Mouse (Mus musculus) bone marrow, adult 2 months (tissue): ENCODE results near the gene Sv2c. TPM values are rescaled to one million over a fixed set of nuclear protein-coding genes. Genes with fewer than 3 reads are reported as not detected.
"Not testable (repeated sequence)": the region's sequence is repeated elsewhere in the genome, so short reads cannot be mapped to it uniquely, and the experiment has no call there.

ENCODE experiments used
- H3K27ac ChIP-seq: fragments of 200-500 bp; 2 replicates; pipeline ENCODE4 v1.5.1; 2012; ENCODE audit warnings: low read depth, mild to moderate bottlenecking, control low read depth, inconsistent platforms, low read length; ENCODE audit not compliant: control insufficient read depth, poor library complexity, insufficient read depth
- H3K4me1 ChIP-seq: fragments of 200-500 bp; 2 replicates; pipeline ENCODE4 v1.6.1; 2011; ENCODE audit warnings: low read length; ENCODE audit not compliant: control insufficient read depth, insufficient read depth
- H3K4me3 ChIP-seq: fragments of 200-500 bp; replicated peaks from 2 replicates; pipeline ENCODE3; 2011; ENCODE audit warnings: mild to moderate bottlenecking, low read depth, low read length, control low read depth; ENCODE audit not compliant: control insufficient read depth
- CTCF ChIP-seq: fragments of 200-500 bp; IDR thresholded peaks from 2 replicates; pipeline ENCODE4 v1.5.1; 2011; ENCODE audit warnings: low read length, control low read depth; ENCODE audit not compliant: control insufficient read depth, insufficient read depth
- POLR2A ChIP-seq: fragments of 200-500 bp; IDR thresholded peaks from 2 replicates; pipeline ENCODE4 v1.6.1; 2011; ENCODE audit warnings: low read depth, mild to moderate bottlenecking, control low read depth, low read length, borderline replicate concordance; ENCODE audit not compliant: control insufficient read depth
- WGBS: fragments of 180-500 bp; shearing (Covaris S2); methylation state at CpG from one replicate; pipeline ENCODE4 v1.1.7; 2018; 5-methylcytosine and 5-hydroxymethylcytosine counted together
- polyA plus RNA-seq: library from polyadenylated mRNA; stranded (reverse); fragments of >200 nt; gene quantifications from 2 replicates; pipeline ENCODE4 v1.2.4, GENCODE M21; 2011; ENCODE audit warnings: low replicate concordance; ENCODE audit not compliant: missing spikeins, insufficient read depth, insufficient read length

Sv2c gene
- polyA plus RNA-seq, 1 experiment = not detected

DNA sequence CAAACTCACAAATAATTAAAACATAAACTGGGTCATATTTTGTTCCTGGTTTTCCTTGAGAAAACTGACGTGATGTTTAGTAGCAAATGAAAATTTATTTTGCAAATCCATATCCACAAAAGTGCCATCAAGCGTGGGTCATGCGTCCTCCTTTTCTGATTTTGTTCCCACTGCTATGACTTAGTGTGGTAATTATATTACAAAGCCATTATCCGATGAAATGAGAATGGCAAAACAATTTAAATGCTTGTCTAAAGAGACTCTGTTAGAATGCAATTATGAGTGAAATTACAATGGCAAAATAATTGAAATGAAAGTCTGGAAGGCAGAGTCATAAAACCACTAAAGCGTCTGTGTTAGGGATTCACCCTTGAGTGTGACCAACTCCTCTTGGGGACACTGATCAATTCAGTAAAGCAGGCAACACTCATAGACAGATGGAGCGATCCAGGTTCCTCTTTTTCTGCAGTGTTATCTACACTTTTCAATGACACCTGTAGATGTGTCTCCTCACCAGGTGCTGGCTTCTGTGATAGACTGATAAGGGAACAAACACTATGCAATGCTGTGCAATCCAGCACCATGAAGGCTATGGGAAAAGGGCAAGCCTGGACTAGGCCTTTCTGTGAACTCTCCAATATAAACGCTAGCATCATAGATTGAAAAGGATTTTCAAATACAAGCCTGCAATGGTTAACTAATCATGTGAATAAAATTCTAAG lies 46.6 kb downstream of the Sv2c start:
- Histone ChIP-seq H3K27ac (no peak overlapping the region), H3K4me1 (no peaks in the 10 kb centered on the region), H3K4me3 (no peak overlapping the region)
- TF ChIP-seq POLR2A = no peak
- no peak for TF ChIP-seq CTCF
- 78% methylated on average over 7 of the region's 7 CpGs for WGBS

DNA sequence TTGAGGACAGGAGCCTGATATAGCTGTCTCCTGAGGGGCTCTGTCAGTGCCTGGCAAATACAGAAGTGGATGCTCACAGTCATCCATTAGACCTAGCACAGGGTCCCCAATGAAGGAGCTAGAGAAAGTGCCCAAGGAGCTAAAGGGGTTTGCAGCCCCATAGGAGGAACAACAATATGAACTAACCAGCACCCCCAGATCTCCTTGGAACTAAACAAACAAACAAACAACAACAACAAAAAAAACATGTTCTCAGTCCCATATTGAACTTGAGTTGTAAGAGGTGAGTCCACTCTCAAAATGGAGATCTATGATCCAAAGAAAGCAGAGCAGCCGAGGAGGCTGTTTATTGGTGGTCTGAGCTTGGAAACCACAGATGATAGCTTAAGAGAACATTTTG lies 50.6 kb downstream of the Sv2c start, which contains the start of gene Gm17190:
Gm17190 (plus strand) TSS at position 301 of the 400 bp plus-strand sequence.
- 73% methylated on average over 1 of the region's 1 CpGs for WGBS
- H3K4me3 ChIP-seq, H3K27ac ChIP-seq: not testable (repeated sequence)

DNA sequence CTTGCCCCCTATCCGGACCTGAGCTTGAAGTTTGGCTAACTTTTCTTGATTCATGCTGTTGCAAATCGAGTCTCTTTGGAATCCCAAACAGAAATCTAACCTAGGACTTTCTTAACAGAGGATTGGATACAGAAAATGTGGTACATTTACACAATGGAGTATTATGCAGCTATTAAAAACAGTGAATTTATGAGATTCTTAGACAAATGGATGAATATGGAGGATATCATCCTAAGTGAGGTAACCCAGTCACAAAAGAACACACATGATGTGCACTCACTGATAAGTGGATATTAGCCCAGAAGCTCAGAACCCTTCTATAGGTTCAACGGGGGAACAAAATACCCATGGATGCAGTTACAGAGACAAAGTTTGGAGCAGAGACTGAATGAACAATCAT lies 51.1 kb downstream of the Sv2c start, which contains the start of gene Gm20075:
Gm20075 (minus strand) TSS at position 101 of the 400 bp plus-strand sequence.
- H3K27ac ChIP-seq, H3K4me1 ChIP-seq: not testable (repeated sequence)

More for the DNA sequence above, 50.6 kb downstream of the Sv2c start, which contains the start of gene Gm17190:
- H3K4me1 ChIP-seq = not testable (repeated sequence)

DNA sequence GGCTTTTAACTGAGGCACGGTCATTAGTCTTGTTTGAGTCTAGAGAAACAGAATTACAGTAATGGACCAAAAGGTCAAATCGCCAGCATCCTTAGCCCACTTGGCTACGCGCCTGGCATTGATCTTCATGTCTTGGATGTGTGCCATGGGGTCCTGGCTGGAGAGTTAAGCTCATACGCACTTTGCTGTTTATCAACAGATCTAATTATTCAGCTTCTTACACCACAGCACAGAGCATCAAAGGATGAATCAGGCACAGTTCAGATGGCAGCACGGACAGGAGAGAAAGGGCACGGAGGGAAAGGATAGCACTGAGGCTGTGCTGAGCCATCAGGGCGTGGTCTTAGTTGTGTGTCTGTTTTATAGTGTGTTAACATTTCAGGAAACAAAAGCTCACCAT lies 58.8 kb downstream of the Sv2c start:
- 76% methylated on average over 8 of the region's 8 CpGs for WGBS
- no peaks in the 10 kb centered on the region for H3K4me1 ChIP-seq
- no peak overlapping the region for H3K4me3 ChIP-seq
- TF ChIP-seq CTCF = no peak
- no peak for TF ChIP-seq POLR2A
- H3K27ac ChIP-seq = no peak overlapping the region

More for the DNA sequence above, 51.1 kb downstream of the Sv2c start, which contains the start of gene Gm20075:
- WGBS = 74% methylated on average over 3 of the region's 3 CpGs
- H3K4me3 ChIP-seq = not testable (repeated sequence)

GRCm38 (mm10) chr13:96052755-96053154 lies 79.6 kb downstream of the Sv2c start:
- Histone ChIP-seq H3K4me3 (no peak overlapping the region), H3K27ac (no peak overlapping the region), H3K4me1 (no peaks in the 10 kb centered on the region)
- TF ChIP-seq CTCF (no peak), POLR2A (no peak)
- WGBS = 5% methylated on average over 3 of the region's 3 CpGs

GRCm38 (mm10) chr13:96045396-96045795 lies 87.0 kb downstream of the Sv2c start:
- TF ChIP-seq CTCF (no peak), POLR2A (no peak)
- Histone ChIP-seq H3K4me1 (no peaks in the 10 kb centered on the region), H3K27ac (no peak overlapping the region), H3K4me3 (no peak overlapping the region)
- WGBS = 73% methylated on average over 5 of the region's 5 CpGs

DNA sequence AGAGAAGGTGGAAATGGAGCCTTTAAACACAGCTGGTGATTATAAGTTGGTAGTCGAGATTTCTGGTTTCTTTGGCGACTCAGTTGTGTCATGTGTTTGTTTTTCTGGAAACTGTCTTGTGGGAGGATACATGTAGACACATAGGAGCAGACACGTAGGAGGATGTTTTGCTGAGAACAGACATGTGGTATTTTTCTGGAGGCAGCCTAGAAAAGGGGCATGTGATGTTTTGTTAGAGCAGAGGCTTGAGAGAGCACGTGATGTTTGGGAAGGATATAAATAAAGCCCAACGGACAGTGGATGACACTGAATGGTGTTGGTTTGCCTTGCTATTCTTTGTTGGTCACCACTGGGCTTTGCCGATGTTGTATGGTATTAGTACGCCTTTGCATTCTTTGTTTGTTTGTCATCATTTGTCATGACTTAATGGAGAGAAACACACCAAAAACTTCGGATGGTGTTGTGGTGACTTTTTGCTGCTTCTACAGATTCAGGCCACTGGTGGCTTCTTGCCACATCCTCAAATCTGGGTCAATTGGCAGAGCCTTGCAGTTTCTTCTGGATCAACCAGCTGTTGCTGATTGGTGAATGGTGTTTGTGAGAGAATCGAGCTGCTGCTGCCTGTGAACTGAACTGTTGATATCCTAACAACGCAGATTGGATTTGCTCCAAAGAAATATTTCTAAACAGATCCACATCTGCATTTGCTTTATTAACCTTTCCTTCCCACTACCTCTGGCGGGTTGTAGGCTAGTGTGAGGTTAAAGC lies 91.9 kb downstream of the Sv2c start:
- no peaks in the 10 kb centered on the region for H3K4me1 ChIP-seq
- 80% methylated on average over 11 of the region's 11 CpGs for WGBS
- H3K4me3 ChIP-seq = no peak overlapping the region
- no peak overlapping the region for H3K27ac ChIP-seq
- no peak for TF ChIP-seq CTCF
- no peak for TF ChIP-seq POLR2A

GRCm38 (mm10) chr13:96039536-96039935 lies 92.8 kb downstream of the Sv2c start:
- no peak overlapping the region for H3K4me3 ChIP-seq
- 60% methylated on average over 1 of the region's 1 CpGs for WGBS
- TF ChIP-seq CTCF (no peak), POLR2A (no peak)
- H3K27ac ChIP-seq = no peak overlapping the region
- no peaks in the 10 kb centered on the region for H3K4me1 ChIP-seq
